Mouse (Mus musculus) megakaryocyte, embryonic 14.5 days (primary cell): ENCODE results near the gene Gfi1.

Experiments used
- FLI1 ChIP-seq: IDR thresholded peaks from 2 replicates; pipeline ENCODE4 v1.6.1; 2012; ENCODE audit warnings: low read length, inconsistent platforms, mixed read lengths
- GATA1 ChIP-seq: IDR thresholded peaks from 3 replicates; pipeline ENCODE4 v1.6.1; 2012; ENCODE audit warnings: mixed read lengths, low read length, inconsistent platforms, borderline replicate concordance

DNA sequence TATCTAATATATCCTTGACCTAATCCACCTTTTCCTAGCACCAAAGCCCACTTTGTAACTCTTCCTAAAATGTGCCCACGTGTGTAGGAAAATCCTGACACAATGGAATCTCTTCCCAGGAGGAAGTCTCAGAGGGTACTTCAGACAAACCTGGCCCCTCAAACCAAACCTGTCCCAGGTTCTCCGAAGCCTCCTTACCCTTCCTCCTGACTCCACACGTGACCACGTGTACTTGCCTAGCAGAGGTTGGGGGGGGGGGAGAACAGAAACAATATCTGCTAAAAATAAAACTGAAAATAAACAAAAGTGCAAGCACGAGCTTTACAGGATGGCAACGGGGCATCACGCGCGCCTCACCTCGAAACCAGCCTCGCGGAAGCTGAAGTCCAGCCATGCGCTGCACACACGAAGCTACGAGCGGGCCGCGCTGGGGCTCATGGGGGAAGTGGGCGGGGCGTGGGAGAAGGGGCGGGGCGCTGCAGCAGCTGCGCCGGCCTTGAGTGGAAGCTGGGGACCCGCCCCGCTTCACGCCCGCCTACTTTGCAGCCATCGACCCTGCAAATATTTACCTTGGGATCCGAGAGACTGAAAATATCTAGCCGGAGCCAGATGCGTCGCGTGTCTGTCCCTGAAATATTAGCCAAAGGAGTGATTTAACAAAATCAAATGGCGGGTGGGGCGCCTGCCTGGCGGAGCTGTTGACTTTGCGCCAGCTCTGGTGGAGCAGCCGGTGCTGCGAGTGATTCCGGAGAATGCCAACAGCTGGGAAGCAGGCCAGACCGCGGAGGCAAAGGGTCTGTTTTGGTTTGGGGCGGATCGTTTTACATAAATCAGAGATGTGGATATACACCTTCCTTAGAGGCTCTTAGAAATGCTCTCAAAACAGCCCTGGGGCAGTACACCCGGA, 38.0 kb downstream of the Gfi1 start:
- TF ChIP-seq GATA1 (no peak), FLI1 (no peak)
